Mouse (Mus musculus) stomach, adult 2 months (tissue): ENCODE results near the gene Olfr1218. TPM values are rescaled to one million over a fixed set of nuclear protein-coding genes. Genes with fewer than 3 reads are reported as not detected.

ENCODE experiments used
- polyA plus RNA-seq: library from polyadenylated mRNA; depleted of rRNA; stranded (reverse); fragments of >200 nt; gene quantifications from 2 replicates; pipeline ENCODE4 v1.2.3, GENCODE M21; 2012; rRNA removed

The Olfr1218 gene
- not detected in 2 replicates for polyA plus RNA-seq

GRCm38 (mm10) chr2:89061087-89061486, at the start of gene Olfr1218:
TSS of gene Olfr1218 (minus strand) at chr2:89061187.

GRCm38 (mm10) chr2:89106735-89107134, 45.7 kb upstream of the Olfr1218 start, which contains the start of gene Olfr1220:
TSS of gene Olfr1220 (minus strand) at chr2:89106835.

GRCm38 (mm10) chr2:89083413-89083812, 22.4 kb upstream of the Olfr1218 start, which contains the start of gene Olfr1219:
TSS of gene Olfr1219 (minus strand) at chr2:89083513.

GRCm38 (mm10) chr2:89031965-89032364, 29.0 kb downstream of the Olfr1218 start, which contains the start of gene Olfr1217:
TSS of gene Olfr1217 (minus strand) at chr2:89032065.

GRCm38 (mm10) chr2:89018240-89018639, 42.7 kb downstream of the Olfr1218 start, which contains the start of gene Olfr1216:
TSS of gene Olfr1216 (minus strand) at chr2:89018340.

GRCm38 (mm10) chr2:89006873-89007272, 54.1 kb downstream of the Olfr1218 start, which contains the start of gene Olfr1215:
TSS of gene Olfr1215 (minus strand) at chr2:89006973.

Other genes starting within 250 kb of the Olfr1218 start
- not detected in 2 replicates for gene Olfr1202, start 246.7 kb downstream of the Olfr1218 start, polyA plus RNA-seq
- gene Olfr1205, start 231.4 kb downstream of the Olfr1218 start, polyA plus RNA-seq = not detected in 2 replicates
- gene Olfr1204, start 211.9 kb downstream of the Olfr1218 start, polyA plus RNA-seq = not detected in 2 replicates
- gene Olfr1206, start 198.0 kb downstream of the Olfr1218 start, polyA plus RNA-seq = not detected in 2 replicates
- gene Olfr1208, start 158.9 kb downstream of the Olfr1218 start, polyA plus RNA-seq = not detected in 2 replicates
- gene Olfr1209, start 146.0 kb downstream of the Olfr1218 start, polyA plus RNA-seq = not detected in 2 replicates
- gene Olfr1211, start 123.1 kb downstream of the Olfr1218 start, polyA plus RNA-seq = not detected in 2 replicates
- gene Olfr1212, start 107.2 kb downstream of the Olfr1218 start, polyA plus RNA-seq = not detected in 2 replicates
- not detected in 2 replicates for gene Gm13762, start 80.9 kb downstream of the Olfr1218 start, polyA plus RNA-seq
- gene Olfr1214, start 68.5 kb downstream of the Olfr1218 start, polyA plus RNA-seq = not detected in 2 replicates
- gene Olfr1215, start 54.2 kb downstream of the Olfr1218 start, polyA plus RNA-seq = not detected in 2 replicates
- not detected in 2 replicates for gene Olfr1216, start 42.8 kb downstream of the Olfr1218 start, polyA plus RNA-seq
- gene Olfr1217, start 29.1 kb downstream of the Olfr1218 start, polyA plus RNA-seq = not detected in 2 replicates
- not detected in 2 replicates for gene Olfr1219, start 22.3 kb upstream of the Olfr1218 start, polyA plus RNA-seq
- not detected in 2 replicates for gene Olfr1220, start 45.6 kb upstream of the Olfr1218 start, polyA plus RNA-seq
- not detected in 2 replicates for gene Olfr1221, start 56.1 kb upstream of the Olfr1218 start, polyA plus RNA-seq
- gene Olfr1222, start 71.9 kb upstream of the Olfr1218 start, polyA plus RNA-seq = not detected in 2 replicates
- not detected in 2 replicates for gene Olfr1223, start 90.4 kb upstream of the Olfr1218 start, polyA plus RNA-seq
- not detected in 2 replicates for gene Olfr1224-ps1, start 102.9 kb upstream of the Olfr1218 start, polyA plus RNA-seq
- gene Olfr1225, start 113.5 kb upstream of the Olfr1218 start, polyA plus RNA-seq = not detected in 2 replicates
- gene Olfr1226, start 138.9 kb upstream of the Olfr1218 start, polyA plus RNA-seq = not detected in 2 replicates
- not detected in 2 replicates for gene Olfr1228, start 192.9 kb upstream of the Olfr1218 start, polyA plus RNA-seq
- not detected in 2 replicates for gene Olfr1229, start 226.8 kb upstream of the Olfr1218 start, polyA plus RNA-seq
- gene Olfr1230, start 236.1 kb upstream of the Olfr1218 start, polyA plus RNA-seq = not detected in 2 replicates
- gene Olfr1231, start 245.9 kb upstream of the Olfr1218 start, polyA plus RNA-seq = not detected in 2 replicates